Mouse (Mus musculus) embryonic stem cell, embryonic (primary cell): ENCODE data around the gene Ahcyl2.

ENCODE experiments used
- CTCF ChIA-PET, 4 experiments: fragments of 300-600 bp in 2 of 4; fragments of 350-600 bp in 2 of 4; sonication (Branson Sonifier 250); formaldehyde crosslinking; loops; one replicate each; lab custom pipeline; 2022; ENCODE audit warnings: inconsistent platforms in 2 of 4; lab: Charles Lee
- POLR2A ChIA-PET, 4 experiments: fragments of 300-600 bp in 2 of 4; fragments of 350-600 bp in 2 of 4; sonication (Branson Sonifier 250); formaldehyde crosslinking; loops; one replicate each; lab custom pipeline; 2022; ENCODE audit warnings: antibody characterized with exemption in 4 of 4, inconsistent platforms in 1 of 4; lab: Charles Lee

The Ahcyl2 gene

DNA sequence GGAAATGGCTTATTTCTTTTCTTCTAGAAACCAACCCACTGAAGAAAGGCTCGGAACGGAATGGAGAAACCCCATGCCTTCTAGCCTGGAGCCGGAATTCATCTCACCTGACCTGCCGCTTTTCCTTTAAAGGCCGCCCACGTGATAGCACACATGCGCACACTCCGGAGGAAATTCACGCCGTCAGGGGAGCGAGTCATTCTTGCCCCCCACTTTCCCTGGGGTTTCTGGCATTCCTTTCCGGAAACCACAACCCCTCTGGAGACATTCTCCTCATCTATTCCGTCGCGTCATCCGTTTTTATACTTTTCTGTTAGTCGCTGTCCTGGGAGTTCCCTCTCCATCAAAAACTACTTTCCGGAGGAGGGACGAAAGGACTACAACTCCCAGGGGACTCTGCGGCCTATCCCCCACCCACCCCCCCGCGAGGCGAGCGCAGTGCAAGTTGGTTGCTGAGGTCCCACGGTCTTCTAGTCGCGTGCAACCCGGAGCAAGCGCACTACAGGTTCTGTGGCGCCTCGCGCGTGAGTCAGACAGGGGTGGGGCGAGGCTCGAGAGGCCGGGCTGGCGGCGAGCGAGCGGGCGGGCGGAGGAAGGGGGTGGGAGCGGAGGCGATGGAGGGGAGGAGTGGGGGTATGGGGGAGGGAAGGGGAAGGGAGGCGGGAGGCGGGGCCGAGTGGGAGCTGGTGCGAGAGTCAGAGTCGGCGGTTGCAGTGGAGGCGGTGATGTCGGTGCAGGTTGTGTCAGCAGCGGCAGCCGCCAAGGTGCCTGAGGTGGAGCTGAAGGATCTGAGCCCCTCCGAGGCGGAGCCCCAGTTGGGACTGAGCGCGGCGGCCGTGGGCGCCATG is at the start of gene Ahcyl2:
Gene Ahcyl2, plus strand, starts transcription at position 199 of the 848 bp plus-strand sequence.
- ChIA-PET CTCF (interaction anchor here in 3 of 4 experiments (0.5 to 1.4 kb wide), 10 partner anchors 10 to 1092 kb away, joined by 3 to 11 read pairs (median 4); no protein-coding TSS in a partner anchor), POLR2A (interaction anchor here (0.5 to 2.3 kb wide), 47 partner anchors 9 to 597 kb away, joined by 3 to 13 read pairs (median 3); partner anchors contain the start of genes Smo (in 2 of the 4), Calu (in 1 of the 4), Impdh1 (in 1 of the 4) and Strip2 (in 1 of the 4))

- ChIA-PET CTCF (interaction anchor here in 3 of 4 experiments (0.7 to 1.7 kb wide), 4 partner anchors 39 to 125 kb away, joined by 3 to 7 read pairs (median 4); no protein-coding TSS in a partner anchor), POLR2A (interaction anchor here (0.6 to 4.7 kb wide), 19 partner anchors 10 to 548 kb away, joined by 3 to 50 read pairs (median 3); partner anchors contain the start of gene Smo (in 3 of the 4))
These were observed 48.9 kb upstream of the Ahcyl2 start for GRCm38 (mm10) chr6:29718894-29719329.

DNA sequence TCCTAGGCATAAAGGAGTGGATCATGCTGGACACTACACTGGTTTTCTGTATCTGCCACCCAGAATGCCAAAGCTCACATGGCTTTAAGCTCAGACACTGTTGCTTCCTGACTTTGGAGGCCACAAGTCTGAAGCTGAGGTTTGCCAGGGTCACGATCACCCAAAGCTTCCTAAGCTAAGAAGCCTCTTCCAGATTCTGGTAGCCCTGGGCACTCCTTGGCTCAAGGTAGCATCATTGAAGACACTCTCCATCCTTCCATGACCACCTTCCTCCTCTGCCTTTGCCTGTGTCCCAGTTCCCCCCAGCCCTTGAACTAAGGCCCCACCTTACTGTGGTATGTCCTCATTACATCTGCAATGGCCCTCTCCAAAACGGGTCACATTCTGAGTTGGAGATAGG is 45.9 kb upstream of the Ahcyl2 start:
- CTCF ChIA-PET = interaction anchor here in 2 of 4 experiments (0.9 to 1.6 kb wide), 4 partner anchors 10 to 36 kb away, joined by 3 to 6 read pairs (median 4); no protein-coding TSS in a partner anchor
- POLR2A ChIA-PET = interaction anchor here in 2 of 4 experiments (0.8 to 4.7 kb wide), 5 partner anchors 14 to 52 kb away, joined by 3 to 50 read pairs (median 4); partner anchors contain the start of gene Smo (in 2 of the 2)

- CTCF ChIA-PET = interaction anchor here in 2 of 4 experiments (0.6 kb wide), 2 partner anchors 10 to 1330 kb away, joined by 3 to 9 read pairs; no protein-coding TSS in a partner anchor
- POLR2A ChIA-PET = interaction anchor here in 3 of 4 experiments (0.6 to 3.0 kb wide), 7 partner anchors 9 to 190 kb away, joined by 3 to 10 read pairs (median 4); partner anchors contain the start of genes Smo (in 2 of the 3) and Strip2 (in 1 of the 3)
These were observed 41.1 kb upstream of the Ahcyl2 start for GRCm38 (mm10) chr6:29726576-29727200.

DNA sequence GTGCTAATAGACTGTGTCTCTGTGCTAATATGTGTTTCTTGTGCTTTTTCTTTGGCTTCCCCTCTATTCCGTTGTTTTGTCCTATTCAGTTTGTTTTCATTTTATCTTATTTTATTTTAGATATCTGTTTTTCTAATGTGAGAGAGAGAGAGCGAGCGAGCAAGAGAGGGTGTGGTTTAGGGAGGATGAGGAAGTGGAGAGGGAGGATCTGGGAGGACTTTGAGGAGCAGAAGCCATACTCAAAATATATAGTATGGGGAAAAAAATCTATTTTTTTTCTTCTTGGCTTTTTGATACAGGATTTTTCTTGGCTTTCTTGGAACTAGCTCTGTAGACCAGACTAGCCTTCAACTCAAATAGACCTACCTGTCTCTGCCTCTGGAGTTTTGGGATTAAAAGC is 39.8 kb upstream of the Ahcyl2 start:
- CTCF ChIA-PET = no interaction called here
- POLR2A ChIA-PET = interaction anchor here in 2 of 4 experiments (0.9 to 1.2 kb wide), 2 partner anchors 9 to 11 kb away, joined by 3 to 4 read pairs; no protein-coding TSS in a partner anchor

DNA sequence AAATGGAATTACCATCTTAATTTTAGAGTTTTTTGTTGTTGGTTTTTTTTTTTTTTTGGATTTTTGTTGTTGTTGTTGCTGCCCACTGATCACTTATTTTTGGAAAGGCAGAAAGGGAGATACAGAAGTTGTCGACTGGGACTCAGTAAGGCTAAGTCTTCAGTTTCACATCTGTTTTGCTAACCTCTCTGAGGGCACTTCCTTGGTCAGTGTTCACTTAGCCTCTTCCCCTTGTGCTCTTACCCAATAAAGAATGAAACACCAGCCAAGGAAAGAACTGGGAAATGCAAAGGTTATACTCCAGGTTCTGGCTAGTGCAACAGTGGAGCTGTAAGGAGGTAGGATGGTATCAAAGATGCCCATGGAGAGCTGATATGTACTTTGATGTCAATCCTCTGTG is 38.3 kb upstream of the Ahcyl2 start:
- ChIA-PET CTCF (interaction anchor here in 1 of 4 experiments (1.3 kb wide), 1 partner anchor 18 kb away, joined by 3 read pairs; no protein-coding TSS in a partner anchor), POLR2A (interaction anchor here in 2 of 4 experiments (0.7 to 1.3 kb wide), 2 partner anchors 10 to 11 kb away, joined by 3 to 4 read pairs; no protein-coding TSS in a partner anchor)

GRCm38 (mm10) chr6:29735336-29735688 is 32.5 kb upstream of the Ahcyl2 start, which contains the start of gene Smo:
Smo (plus strand) TSS chr6:29735503.
- ChIA-PET CTCF (interaction anchor here (0.6 to 2.5 kb wide), 8 partner anchors 11 to 495 kb away, joined by 3 to 9 read pairs (median 4); no protein-coding TSS in a partner anchor), POLR2A (interaction anchor here (0.6 to 6.6 kb wide), 60 partner anchors 8 to 1337 kb away, joined by 3 to 50 read pairs (median 4); partner anchors contain the start of genes Tspan33 (in 3 of the 4), Calu (in 2 of the 4), Strip2 (in 2 of the 4) and Ahcyl2 (in 1 of the 4))

DNA sequence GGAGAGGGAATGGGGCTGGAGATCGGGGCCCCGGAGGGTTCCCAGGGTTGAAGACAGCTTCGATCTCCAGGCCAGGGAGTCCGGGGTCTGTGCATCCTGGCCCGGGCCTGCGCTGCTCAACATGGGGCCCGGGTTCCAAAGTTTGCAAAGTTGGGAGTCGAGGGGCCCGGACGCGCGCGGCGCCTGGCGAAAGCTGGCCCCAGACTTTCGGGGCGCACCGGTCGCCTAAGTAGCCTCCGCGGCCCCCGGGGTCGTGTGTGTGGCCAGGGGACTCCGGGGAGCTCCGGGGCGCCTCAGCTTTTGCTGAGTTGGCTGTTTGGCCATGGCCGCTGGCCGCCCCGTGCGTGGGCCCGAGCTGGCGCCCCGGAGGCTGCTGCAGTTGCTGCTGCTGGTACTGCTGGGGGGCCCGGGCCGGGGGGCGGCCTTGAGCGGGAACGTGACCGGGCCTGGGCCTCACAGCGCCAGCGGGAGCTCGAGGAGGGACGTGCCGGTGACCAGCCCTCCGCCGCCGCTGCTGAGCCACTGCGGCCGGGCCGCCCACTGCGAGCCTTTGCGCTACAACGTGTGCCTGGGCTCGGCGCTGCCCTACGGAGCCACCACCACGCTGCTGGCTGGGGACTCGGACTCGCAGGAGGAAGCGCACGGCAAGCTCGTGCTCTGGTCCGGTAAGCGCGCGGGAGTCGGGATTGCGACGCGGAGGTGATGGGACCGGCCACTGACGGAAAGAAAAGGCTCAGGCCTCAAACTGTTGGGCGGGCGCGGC is 31.9 kb upstream of the Ahcyl2 start:
- CTCF ChIA-PET = interaction anchor here in 3 of 4 experiments (0.5 to 2.5 kb wide), 8 partner anchors 23 to 124 kb away, joined by 3 to 9 read pairs (median 4); no protein-coding TSS in a partner anchor
- POLR2A ChIA-PET = interaction anchor here (0.5 to 6.6 kb wide), 64 partner anchors 9 to 1338 kb away, joined by 3 to 50 read pairs (median 4); partner anchors contain the start of genes Strip2 (in 3 of the 4), Tspan33 (in 3 of the 4), Calu (in 2 of the 4) and Ahcyl2 (in 1 of the 4)

GRCm38 (mm10) chr6:29736610-29737458 is 31.0 kb upstream of the Ahcyl2 start:
- ChIA-PET POLR2A (interaction anchor here (0.5 to 6.6 kb wide), 35 partner anchors 9 to 1257 kb away, joined by 3 to 50 read pairs (median 4); partner anchors contain the start of genes Strip2 (in 2 of the 4), Tspan33 (in 2 of the 4) and Ahcyl2 (in 1 of the 4)), CTCF (interaction anchor here in 3 of 4 experiments (0.5 to 2.5 kb wide), 5 partner anchors 22 to 123 kb away, joined by 3 to 9 read pairs (median 4); no protein-coding TSS in a partner anchor)

- CTCF ChIA-PET = interaction anchor here in 1 of 4 experiments (0.5 kb wide), 1 partner anchor 223 kb away, joined by 5 read pairs; no protein-coding TSS in a partner anchor
- POLR2A ChIA-PET = interaction anchor here in 1 of 4 experiments (1.3 to 1.9 kb wide), 3 partner anchors 9 to 33 kb away, joined by 3 to 5 read pairs (median 4); partner anchors contain the start of gene Smo
These were observed 16.2 kb upstream of the Ahcyl2 start for GRCm38 (mm10) chr6:29751466-29752152.

DNA sequence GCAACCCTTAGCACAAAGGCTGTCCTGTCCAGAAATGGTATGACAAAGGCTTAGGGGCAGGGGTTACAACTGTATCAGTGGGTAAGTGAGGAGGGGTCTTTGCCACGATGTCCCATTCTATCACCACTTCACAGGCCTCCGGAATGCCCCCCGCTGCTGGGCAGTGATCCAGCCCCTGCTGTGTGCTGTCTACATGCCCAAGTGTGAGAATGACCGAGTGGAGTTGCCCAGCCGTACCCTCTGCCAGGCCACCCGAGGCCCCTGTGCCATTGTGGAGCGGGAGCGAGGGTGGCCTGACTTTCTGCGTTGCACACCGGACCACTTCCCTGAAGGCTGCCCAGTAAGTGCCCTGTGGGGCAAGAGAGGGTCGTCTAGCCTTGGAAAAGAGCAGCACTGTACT is 14.5 kb upstream of the Ahcyl2 start:
- CTCF ChIA-PET = no interaction called here

GRCm38 (mm10) chr6:29756001-29756400 is 11.8 kb upstream of the Ahcyl2 start:
- CTCF ChIA-PET = interaction anchor here in 2 of 4 experiments (1.0 to 1.8 kb wide), 2 partner anchors 44 kb away, joined by 3 to 6 read pairs; no protein-coding TSS in a partner anchor
- POLR2A ChIA-PET = interaction anchor here in 1 of 4 experiments (1.9 kb wide), 1 partner anchor 21 kb away, joined by 4 read pairs; the partner anchor contains the start of gene Smo

More for the DNA sequence above, 14.5 kb upstream of the Ahcyl2 start:
- POLR2A ChIA-PET = no interaction called here

DNA sequence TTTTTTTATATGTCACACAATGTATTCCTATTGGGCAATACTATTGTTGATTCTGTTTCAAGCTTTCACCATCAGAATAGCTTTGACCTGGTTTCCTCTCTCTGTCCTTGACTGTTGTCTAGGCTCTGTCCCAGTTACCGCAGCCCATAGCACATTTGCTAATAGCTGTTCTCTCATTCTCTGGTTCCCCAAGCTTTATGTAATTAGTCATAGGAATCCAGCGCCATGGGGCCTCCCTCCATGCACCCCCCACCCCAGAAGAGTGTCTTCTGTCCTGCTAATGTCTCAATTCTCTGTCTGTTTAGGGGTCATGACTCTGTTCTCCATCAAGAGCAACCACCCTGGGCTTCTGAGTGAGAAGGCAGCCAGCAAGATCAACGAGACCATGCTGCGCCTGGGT is 11.3 kb upstream of the Ahcyl2 start:
- ChIA-PET POLR2A (interaction anchor here in 3 of 4 experiments (0.8 to 2.6 kb wide), 5 partner anchors 11 to 174 kb away, joined by 3 to 12 read pairs (median 5); partner anchors contain the start of genes Ahcyl2 (in 2 of the 3) and Smo (in 2 of the 3)), CTCF (interaction anchor here in 2 of 4 experiments (0.6 to 1.8 kb wide), 3 partner anchors 45 to 360 kb away, joined by 3 to 12 read pairs (median 6); no protein-coding TSS in a partner anchor)

- ChIA-PET CTCF (interaction anchor here (0.5 to 1.8 kb wide), 40 partner anchors 8 to 617 kb away, joined by 3 to 13 read pairs (median 4); partner anchors contain the start of genes Smo (in 2 of the 4) and Ahcyl2 (in 1 of the 4)), POLR2A (interaction anchor here in 3 of 4 experiments (0.6 to 2.6 kb wide), 24 partner anchors 9 to 446 kb away, joined by 3 to 12 read pairs (median 3); partner anchors contain the start of genes Smo (in 3 of the 3) and Ahcyl2 (in 2 of the 3))
These were observed 9.4 kb upstream of the Ahcyl2 start for GRCm38 (mm10) chr6:29758417-29758816.
